Mouse (Mus musculus): ENCODE measurements around the gene Agl. TPM values are rescaled to one million over a fixed set of nuclear protein-coding genes. Genes with fewer than 3 reads are reported as not detected.
A peak's percentile ranks its signal among the peaks of the same experiment; 100 is the strongest.
"Not testable (repeated sequence)": the region's sequence is repeated elsewhere in the genome, so short reads cannot be mapped to it uniquely, and the experiment has no call there.

Agl gene
- polyA plus RNA-seq, 1 experiment from 2014 or later: 16.5 TPM

DNA sequence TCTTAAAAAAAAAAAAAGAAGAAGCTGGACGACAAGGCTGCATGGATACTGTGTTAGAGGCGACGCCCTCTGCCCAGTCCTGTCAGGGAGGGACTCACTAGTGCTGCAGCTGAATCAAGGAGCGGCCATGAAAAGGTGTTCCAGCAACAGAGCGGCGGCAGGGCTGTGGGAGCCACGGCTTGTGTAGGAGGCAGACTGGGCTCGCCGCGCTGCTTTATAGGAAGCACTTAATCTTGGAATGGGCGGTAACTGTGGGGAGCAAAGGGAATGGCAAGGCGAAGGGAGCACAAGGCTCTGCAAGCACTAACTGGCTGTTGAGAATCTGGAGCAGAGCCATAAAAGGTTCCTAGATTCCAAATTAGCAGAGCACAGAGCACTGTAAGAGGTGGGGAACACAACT lies 34.1 kb downstream of the Agl start:
- Histone ChIP-seq H3K4me3 (no peak overlapping the region), H3K27me3 (no peaks in the 10 kb centered on the region), H3K36me3 (peaks cover 70% of the 10 kb centered on the region), H3K4me1 (replicated peaks) (no peaks in the 10 kb centered on the region), H3K9me3 (no peaks in the 10 kb centered on the region), H3K27ac (no peak overlapping the region), H3K9ac (no peak overlapping the region), H3K4me2 (no peak overlapping the region)
- 90% methylated on average over 12 of the region's 12 CpGs for WGBS
- ATAC-seq (ENCODE audit: low FRiP score): no peak

- no peak overlapping the region for H3K27ac ChIP-seq
- no peak overlapping the region for H3K4me3 ChIP-seq
- H3K4me1 ChIP-seq (replicated peaks): no peaks in the 10 kb centered on the region
- H3K4me2 ChIP-seq: no peak overlapping the region
- H3K9me3 ChIP-seq: no peaks in the 10 kb centered on the region
- whole genome bisulfite sequencing: 89% methylated on average over 2 of the region's 2 CpGs
- H3K36me3 ChIP-seq: peaks cover 63% of the 10 kb centered on the region
- ATAC-seq (ENCODE audit: low FRiP score): no peak
- no peak overlapping the region for H3K9ac ChIP-seq
- H3K27me3 ChIP-seq: no peaks in the 10 kb centered on the region
Observed at GRCm38 (mm10) chr3:116771597-116771996, 36.4 kb downstream of the Agl start.

GRCm38 (mm10) chr3:116766963-116767362 lies 41.0 kb downstream of the Agl start:
- not testable (repeated sequence) for H3K4me1 ChIP-seq (replicated peaks); H3K27me3 ChIP-seq; ATAC-seq (ENCODE audit: low FRiP score); H3K9me3 ChIP-seq; H3K27ac ChIP-seq; H3K4me3 ChIP-seq; H3K4me2 ChIP-seq; H3K9ac ChIP-seq
- WGBS: 94% methylated on average over 7 of the region's 7 CpGs
- H3K36me3 ChIP-seq: peaks cover 47% of the 10 kb centered on the region

- Histone ChIP-seq H3K4me3 (no peak overlapping the region), H3K4me2 (no peak overlapping the region), H3K36me3 (peaks cover 63% of the 10 kb centered on the region), H3K4me1 (replicated peaks) (no peaks in the 10 kb centered on the region), H3K9ac (no peak overlapping the region), H3K9me3 (no peaks in the 10 kb centered on the region), H3K27ac (no peak overlapping the region), H3K27me3 (no peaks in the 10 kb centered on the region)
- WGBS: 91% methylated on average over 8 of the region's 8 CpGs
- ATAC-seq (ENCODE audit: low FRiP score): no peak
Observed at GRCm38 (mm10) chr3:116752818-116753217, 55.1 kb downstream of the Agl start.

- Histone ChIP-seq H3K4me3 (no peak overlapping the region), H3K4me1 (replicated peaks) (no peaks in the 10 kb centered on the region), H3K9me3 (no peaks in the 10 kb centered on the region), H3K9ac (no peak overlapping the region), H3K4me2 (no peak overlapping the region), H3K27me3 (no peaks in the 10 kb centered on the region), H3K36me3 (peaks cover 48% of the 10 kb centered on the region), H3K27ac (no peak overlapping the region)
- 90% methylated on average over 4 of the region's 4 CpGs for WGBS
- ATAC-seq (ENCODE audit: low FRiP score): peak; percentile 71; the same call in 1 of the 2 replicates
Observed at GRCm38 (mm10) chr3:116751191-116751860, 56.6 kb downstream of the Agl start.

GRCm38 (mm10) chr3:116748391-116749170 lies 59.4 kb downstream of the Agl start:
- Histone ChIP-seq H3K27me3 (no peaks in the 10 kb centered on the region), H3K9ac (no peak overlapping the region), H3K36me3 (peaks cover 51% of the 10 kb centered on the region), H3K27ac (no peak overlapping the region), H3K9me3 (no peaks in the 10 kb centered on the region), H3K4me2 (no peak overlapping the region), H3K4me3 (no peak overlapping the region), H3K4me1 (replicated peaks) (no peaks in the 10 kb centered on the region)
- WGBS: 57% methylated on average over 8 of the region's 8 CpGs
- ATAC-seq (ENCODE audit: low FRiP score): no peak

GRCm38 (mm10) chr3:116747648-116748047 lies 60.3 kb downstream of the Agl start:
- H3K4me1 ChIP-seq (replicated peaks); H3K9ac ChIP-seq; ATAC-seq (ENCODE audit: low FRiP score); H3K27me3 ChIP-seq; H3K9me3 ChIP-seq; H3K27ac ChIP-seq; H3K4me3 ChIP-seq; H3K4me2 ChIP-seq: not testable (repeated sequence)
- peaks cover 53% of the 10 kb centered on the region for H3K36me3 ChIP-seq
- 92% methylated on average over 7 of the region's 7 CpGs for WGBS

DNA sequence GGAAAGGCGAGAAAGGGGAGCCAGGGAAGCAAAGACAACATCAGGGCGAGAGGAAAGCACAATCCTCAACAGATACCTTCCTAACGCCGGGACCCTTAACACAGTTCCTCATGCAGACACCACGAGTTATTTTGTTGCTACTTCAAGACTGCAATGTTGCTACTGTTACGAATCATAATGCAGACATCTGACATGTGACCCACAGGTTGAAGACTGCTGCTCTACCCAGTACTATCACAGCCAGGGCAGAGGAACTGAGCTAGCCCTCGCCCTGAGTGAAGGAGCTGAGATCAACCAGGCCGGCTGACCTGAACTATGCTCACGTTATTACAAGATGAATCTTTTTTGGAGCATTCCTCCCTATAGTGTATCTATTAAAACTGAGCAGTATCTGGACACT lies 67.0 kb downstream of the Agl start:
- Histone ChIP-seq H3K36me3 (peaks cover 28% of the 10 kb centered on the region), H3K4me2 (no peak overlapping the region), H3K9ac (no peak overlapping the region), H3K27me3 (no peaks in the 10 kb centered on the region), H3K4me1 (replicated peaks) (no peaks in the 10 kb centered on the region), H3K9me3 (no peaks in the 10 kb centered on the region), H3K4me3 (no peak overlapping the region), H3K27ac (no peak overlapping the region)
- 85% methylated on average over 9 of the region's 9 CpGs for WGBS
- no peak for ATAC-seq (ENCODE audit: low FRiP score)

- no peak for ATAC-seq (ENCODE audit: low FRiP score)
- Histone ChIP-seq H3K36me3 (peaks cover 23% of the 10 kb centered on the region), H3K9me3 (no peaks in the 10 kb centered on the region), H3K27me3 (no peaks in the 10 kb centered on the region), H3K27ac (no peak overlapping the region), H3K4me3 (no peak overlapping the region), H3K4me1 (replicated peaks) (no peaks in the 10 kb centered on the region), H3K4me2 (no peak overlapping the region), H3K9ac (no peak overlapping the region)
- 93% methylated on average over 5 of the region's 5 CpGs for WGBS
Observed at GRCm38 (mm10) chr3:116740106-116740505, 67.9 kb downstream of the Agl start.

DNA sequence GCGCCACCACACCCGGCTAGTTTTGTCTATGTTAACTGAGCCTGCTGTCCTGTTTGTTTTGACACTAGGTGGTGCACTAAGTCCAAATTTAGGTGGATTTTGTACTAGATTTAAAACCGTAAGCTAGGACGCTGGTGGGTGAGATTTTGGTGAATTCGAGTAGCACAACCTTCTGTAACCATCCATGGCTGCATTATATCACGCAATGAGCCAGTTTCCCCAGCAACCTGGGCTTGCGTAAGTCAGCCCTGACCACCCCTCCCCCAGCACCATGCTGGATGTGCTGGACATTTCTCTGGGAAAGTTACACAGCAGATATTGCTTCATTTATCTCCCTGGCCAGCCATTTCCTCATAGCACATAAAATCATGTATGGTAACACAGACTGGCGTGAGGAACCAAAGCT lies 70.6 kb downstream of the Agl start:
- Histone ChIP-seq H3K9me3 (no peaks in the 10 kb centered on the region), H3K4me1 (replicated peaks) (no peaks in the 10 kb centered on the region), H3K4me2 (no peak overlapping the region), H3K36me3 (0 out of 2 replicates have a peak, but pooled peaks cover 3% of the 10 kb centered on the region), H3K27me3 (no peaks in the 10 kb centered on the region), H3K4me3 (no peak overlapping the region), H3K9ac (no peak overlapping the region), H3K27ac (no peak overlapping the region)
- 79% methylated on average over 8 of the region's 8 CpGs for WGBS
- no peak for ATAC-seq (ENCODE audit: low FRiP score)

GRCm38 (mm10) chr3:116729483-116730174 lies 78.3 kb downstream of the Agl start:
- no peak overlapping the region for H3K27ac ChIP-seq
- no peak overlapping the region for H3K4me2 ChIP-seq
- no peak overlapping the region for H3K9ac ChIP-seq
- no peak overlapping the region for H3K4me3 ChIP-seq
- WGBS: 50% methylated on average over 2 of the region's 2 CpGs
- H3K9me3 ChIP-seq: no peaks in the 10 kb centered on the region
- H3K4me1 ChIP-seq (replicated peaks): peaks cover 8% of the 10 kb centered on the region; the same call in 1 of the 2 replicates
- H3K27me3 ChIP-seq: no peaks in the 10 kb centered on the region
- no peak for ATAC-seq (ENCODE audit: low FRiP score)
- H3K36me3 ChIP-seq: no peaks in the 10 kb centered on the region

DNA sequence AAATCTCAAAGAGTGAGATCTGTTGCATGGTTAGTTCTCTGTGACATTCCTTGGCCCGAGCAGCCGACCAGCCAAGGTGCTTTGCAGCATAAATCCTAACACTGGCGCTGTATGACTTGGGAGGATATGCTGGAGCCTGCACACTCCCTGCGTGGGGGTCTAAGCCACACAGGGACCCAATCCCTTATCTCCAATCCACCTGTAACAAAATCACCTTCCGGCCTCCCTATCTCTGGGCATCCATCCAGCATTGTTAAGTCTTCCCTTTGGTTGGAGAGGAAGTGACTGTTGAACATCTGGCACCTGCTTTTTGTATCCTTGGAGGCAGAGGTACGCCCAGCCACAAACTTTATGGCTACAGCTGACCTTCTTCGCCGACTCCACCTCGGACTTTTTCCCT lies 81.2 kb downstream of the Agl start:
- H3K9ac ChIP-seq: no peak overlapping the region
- no peaks in the 10 kb centered on the region for H3K9me3 ChIP-seq
- no peak overlapping the region for H3K4me2 ChIP-seq
- peaks cover 8% of the 10 kb centered on the region; the same call in 1 of the 2 replicates for H3K4me1 ChIP-seq (replicated peaks)
- 85% methylated on average over 9 of the region's 9 CpGs for WGBS
- ATAC-seq (ENCODE audit: low FRiP score): no peak
- no peak overlapping the region for H3K27ac ChIP-seq
- no peaks in the 10 kb centered on the region for H3K36me3 ChIP-seq
- H3K4me3 ChIP-seq: no peak overlapping the region
- H3K27me3 ChIP-seq: no peaks in the 10 kb centered on the region
